Mouse (Mus musculus) heart, embryonic 16.5 days (tissue): ENCODE data around the gene Trio. TPM values are rescaled to one million over a fixed set of nuclear protein-coding genes. Genes with fewer than 3 reads are reported as not detected.

ENCODE experiments used
- ATAC-seq: fragments of 200-750 bp; cut with Nextera tagmentation; replicated peaks from 2 replicates; pipeline ENCODE4 v1.8.0; 2017; ENCODE audit warnings: moderate number of reproducible peaks; ENCODE audit not compliant: insufficient read depth, low FRiP score; ENCODE audit errors: extremely low read depth
- H3K27ac ChIP-seq: fragments of 300-500 bp; sonication (generic); 2 replicates; pipeline ENCODE4 v1.5.1; 2014; ENCODE audit warnings: mild to moderate bottlenecking, low read length, control low read depth, moderate library complexity
- H3K27me3 ChIP-seq: fragments of 300-500 bp; sonication (generic); 2 replicates; pipeline ENCODE4 v1.6.1; 2014; ENCODE audit warnings: low read length, mixed read lengths; ENCODE audit not compliant: control insufficient read depth, insufficient read depth
- H3K36me3 ChIP-seq: fragments of 300-500 bp; sonication (generic); 2 replicates; pipeline ENCODE4 v1.6.1; 2014; ENCODE audit not compliant: control insufficient read depth, insufficient read depth
- H3K4me1 ChIP-seq: fragments of 300-500 bp; sonication (generic); 2 replicates; pipeline ENCODE4 v1.6.1; 2014; ENCODE audit warnings: low read length, mixed read lengths; ENCODE audit not compliant: control insufficient read depth, insufficient read depth
- H3K4me2 ChIP-seq: fragments of 300-500 bp; sonication (generic); 2 replicates; pipeline ENCODE4 v1.6.1; 2014; ENCODE audit warnings: low read depth, mild to moderate bottlenecking, control low read depth, low read length
- H3K4me3 ChIP-seq: fragments of 300-500 bp; sonication (generic); 2 replicates; pipeline ENCODE4 v1.5.1; 2014; ENCODE audit warnings: mild to moderate bottlenecking, control low read depth, low read length
- H3K9ac ChIP-seq: fragments of 300-500 bp; sonication (generic); 2 replicates; pipeline ENCODE4 v1.6.1; 2014; ENCODE audit warnings: low read length, control low read depth
- H3K9me3 ChIP-seq: fragments of 300-500 bp; sonication (generic); replicated peaks from 2 replicates; pipeline ENCODE4 v1.6.1; 2016; ENCODE audit warnings: low read length; ENCODE audit not compliant: control insufficient read depth
- WGBS: fragments of 180-500 bp; shearing (Covaris S2); extraction: QIAGEN DNeasy Blood & Tissue Kit; methylation state at CpG from one replicate; pipeline ENCODE4 v1.1.7; 2014; 5-methylcytosine and 5-hydroxymethylcytosine counted together
- polyA plus RNA-seq: library from polyadenylated mRNA; unstranded; fragments of >200 nt; fragmentation: Nextera tagmentation; extraction: Ambion mirVana; gene quantifications from 2 replicates; pipeline ENCODE4 v1.2.1, GENCODE M21; 2015

Trio gene
- polyA plus RNA-seq, 1 experiment from 2014 or later = 18.7 TPM

DNA sequence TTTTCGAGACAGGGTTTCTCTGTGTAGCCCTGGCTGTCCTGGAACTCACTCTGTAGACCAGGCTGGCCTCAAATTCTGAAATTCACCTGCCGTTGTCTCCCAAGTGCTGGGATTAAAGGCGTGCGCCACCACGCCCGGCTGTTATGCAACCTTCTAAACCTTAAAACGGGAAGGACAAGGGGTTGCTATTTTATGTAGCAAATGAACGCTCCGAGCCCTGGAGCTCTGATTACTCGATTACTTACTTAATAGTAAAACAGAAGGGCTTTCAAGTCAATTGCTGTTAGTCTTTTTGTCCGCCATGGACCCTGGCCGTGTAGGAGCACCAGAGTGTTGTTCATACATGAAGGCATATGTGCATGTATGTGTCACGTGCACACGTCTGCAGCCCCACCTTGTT lies 94.2 kb downstream of the Trio start:
- Histone ChIP-seq H3K4me3 (no peak overlapping the region), H3K9me3 (no peaks in the 10 kb centered on the region), H3K4me2 (peak overlapping the region; percentile 27; the same call in 1 of the 2 replicates), H3K9ac (no peak overlapping the region), H3K36me3 (no peaks in the 10 kb centered on the region), H3K4me1 (peaks cover 18% of the 10 kb centered on the region), H3K27ac (no peak overlapping the region), H3K27me3 (no peaks in the 10 kb centered on the region)
- no peak for ATAC-seq
- 88% methylated on average over 14 of the region's 14 CpGs for WGBS

DNA sequence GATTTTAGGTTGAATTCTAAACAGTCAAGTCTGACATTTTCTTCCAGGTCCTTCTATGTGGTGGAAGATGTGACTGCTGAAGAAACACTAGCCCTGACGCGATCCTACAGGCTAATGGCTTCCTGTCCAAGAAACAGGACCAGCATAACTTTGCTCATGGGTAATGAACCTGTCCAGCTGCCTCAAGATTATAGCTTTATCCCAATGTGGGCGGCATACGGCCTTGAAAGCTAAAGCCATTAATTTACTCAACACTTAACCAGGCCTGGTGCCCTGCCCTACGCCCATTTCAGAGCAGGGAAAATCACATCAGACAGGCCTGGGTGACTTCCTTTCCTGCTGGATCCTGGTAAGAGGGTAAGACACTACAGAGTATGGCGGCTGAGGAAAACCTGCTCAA lies 98.0 kb downstream of the Trio start:
- H3K4me3 ChIP-seq = no peak overlapping the region
- no peaks in the 10 kb centered on the region for H3K27me3 ChIP-seq
- H3K9ac ChIP-seq = no peak overlapping the region
- WGBS = 85% methylated on average over 6 of the region's 6 CpGs
- H3K36me3 ChIP-seq = no peaks in the 10 kb centered on the region
- H3K9me3 ChIP-seq = no peaks in the 10 kb centered on the region
- no peak overlapping the region for H3K27ac ChIP-seq
- H3K4me1 ChIP-seq = peaks cover 38% of the 10 kb centered on the region
- ATAC-seq = no peak
- no peak overlapping the region for H3K4me2 ChIP-seq

GRCm38 (mm10) chr15:27926941-27927340 lies 98.7 kb downstream of the Trio start:
- H3K4me1 ChIP-seq = peaks cover 43% of the 10 kb centered on the region
- no peaks in the 10 kb centered on the region for H3K27me3 ChIP-seq
- no peak overlapping the region; the same call in 1 of the 2 replicates for H3K27ac ChIP-seq
- no peak overlapping the region for H3K4me2 ChIP-seq
- WGBS = 60% methylated on average over 18 of the region's 18 CpGs
- H3K9me3 ChIP-seq = no peaks in the 10 kb centered on the region
- H3K4me3 ChIP-seq = no peak overlapping the region
- ATAC-seq = peak; percentile 10; the same call in 1 of the 2 replicates
- no peak overlapping the region for H3K9ac ChIP-seq
- no peaks in the 10 kb centered on the region for H3K36me3 ChIP-seq

DNA sequence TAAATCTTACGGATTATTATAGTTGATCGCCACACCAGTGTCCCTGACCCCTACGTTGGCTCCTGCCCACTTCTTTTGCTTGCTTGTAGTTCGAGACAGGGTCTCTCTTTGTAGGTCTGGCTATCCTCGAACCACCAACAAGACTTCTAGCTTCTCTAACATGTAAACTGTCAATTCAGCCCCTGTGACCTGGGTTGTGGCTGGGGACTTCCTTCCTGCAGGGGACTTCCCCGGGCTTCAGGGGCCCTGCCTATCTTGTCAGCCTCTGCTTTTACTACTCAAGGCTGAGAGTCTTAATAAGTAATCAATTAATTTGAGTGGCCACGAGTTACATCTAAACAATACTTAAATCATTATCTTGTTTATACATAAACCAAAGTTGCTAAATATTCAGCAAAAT lies 99.2 kb downstream of the Trio start:
- H3K9me3 ChIP-seq = no peaks in the 10 kb centered on the region
- H3K4me3 ChIP-seq = no peak overlapping the region
- 63% methylated on average over 7 of the region's 7 CpGs for WGBS
- H3K27me3 ChIP-seq = no peaks in the 10 kb centered on the region
- H3K27ac ChIP-seq = peak overlapping the region; percentile 73
- H3K36me3 ChIP-seq = no peaks in the 10 kb centered on the region
- peak overlapping the region; percentile 1; the same call in 1 of the 2 replicates for H3K9ac ChIP-seq
- peaks cover 43% of the 10 kb centered on the region for H3K4me1 ChIP-seq
- no peak for ATAC-seq
- H3K4me2 ChIP-seq = peak overlapping the region; percentile 30; the same call in 1 of the 2 replicates

DNA sequence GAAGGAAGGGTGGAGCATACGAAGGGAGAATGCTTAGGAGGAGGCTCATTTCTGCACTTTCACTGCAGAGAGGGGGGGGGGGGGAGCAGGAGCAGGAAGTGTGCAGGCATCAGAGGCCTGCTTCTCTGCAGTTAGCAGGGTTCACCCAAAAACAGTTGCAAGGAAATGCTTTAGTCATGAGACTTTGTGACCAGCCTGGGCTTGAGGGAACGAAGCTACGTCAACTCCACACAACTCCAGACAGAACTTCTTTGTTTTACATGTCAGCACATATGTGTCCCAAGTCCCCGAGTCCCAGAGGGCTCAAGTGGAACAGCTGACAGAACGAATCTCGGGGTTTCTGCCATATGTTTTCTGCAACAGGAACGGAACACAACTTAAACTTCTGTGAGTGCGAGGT lies 99.8 kb downstream of the Trio start:
- peak overlapping the region; percentile 73 for H3K27ac ChIP-seq
- H3K36me3 ChIP-seq = no peaks in the 10 kb centered on the region
- H3K9ac ChIP-seq = peak overlapping the region; percentile 1; the same call in 1 of the 2 replicates
- peak; percentile 47 for ATAC-seq
- peaks cover 45% of the 10 kb centered on the region for H3K4me1 ChIP-seq
- H3K27me3 ChIP-seq = no peaks in the 10 kb centered on the region
- WGBS = 39% methylated on average over 8 of the region's 8 CpGs
- no peak overlapping the region for H3K4me3 ChIP-seq
- no peaks in the 10 kb centered on the region for H3K9me3 ChIP-seq
- H3K4me2 ChIP-seq = peak overlapping the region; percentile 30; the same call in 1 of the 2 replicates

GRCm38 (mm10) chr15:27925004-27925635 lies 100.5 kb downstream of the Trio start:
- no peak overlapping the region for H3K9ac ChIP-seq
- no peak for ATAC-seq
- H3K4me2 ChIP-seq = no peak overlapping the region
- 38% methylated on average over 15 of the region's 15 CpGs for WGBS
- peaks cover 47% of the 10 kb centered on the region for H3K4me1 ChIP-seq
- no peaks in the 10 kb centered on the region for H3K27me3 ChIP-seq
- no peaks in the 10 kb centered on the region for H3K9me3 ChIP-seq
- no peak overlapping the region for H3K4me3 ChIP-seq
- H3K36me3 ChIP-seq = no peaks in the 10 kb centered on the region
- H3K27ac ChIP-seq = peak overlapping the region; percentile 71

- WGBS = 19% methylated on average over 5 of the region's 5 CpGs
- no peak overlapping the region for H3K9ac ChIP-seq
- ATAC-seq = 0 out of 2 replicates have a peak, but pooled peaks have one; percentile 4
- H3K36me3 ChIP-seq = no peaks in the 10 kb centered on the region
- no peak overlapping the region for H3K27ac ChIP-seq
- H3K27me3 ChIP-seq = no peaks in the 10 kb centered on the region
- H3K9me3 ChIP-seq = no peaks in the 10 kb centered on the region
- peak overlapping the region; percentile 71 for H3K4me2 ChIP-seq
- H3K4me1 ChIP-seq = peaks cover 53% of the 10 kb centered on the region
- H3K4me3 ChIP-seq = peak overlapping the region; percentile 53; the same call in 1 of the 2 replicates
Observed at GRCm38 (mm10) chr15:27923987-27924341, 101.7 kb downstream of the Trio start.

GRCm38 (mm10) chr15:27923280-27923986 lies 102.2 kb downstream of the Trio start:
- 6% methylated on average over 21 of the region's 21 CpGs for WGBS
- Histone ChIP-seq H3K4me3 (peak overlapping the region; percentile 53), H3K27me3 (no peaks in the 10 kb centered on the region), H3K36me3 (no peaks in the 10 kb centered on the region), H3K9ac (peak overlapping the region; percentile 56), H3K9me3 (no peaks in the 10 kb centered on the region), H3K4me2 (peak overlapping the region; percentile 71), H3K27ac (peak overlapping the region; percentile 54; the same call in 1 of the 2 replicates), H3K4me1 (peaks cover 53% of the 10 kb centered on the region)
- peak; percentile 88 for ATAC-seq

DNA sequence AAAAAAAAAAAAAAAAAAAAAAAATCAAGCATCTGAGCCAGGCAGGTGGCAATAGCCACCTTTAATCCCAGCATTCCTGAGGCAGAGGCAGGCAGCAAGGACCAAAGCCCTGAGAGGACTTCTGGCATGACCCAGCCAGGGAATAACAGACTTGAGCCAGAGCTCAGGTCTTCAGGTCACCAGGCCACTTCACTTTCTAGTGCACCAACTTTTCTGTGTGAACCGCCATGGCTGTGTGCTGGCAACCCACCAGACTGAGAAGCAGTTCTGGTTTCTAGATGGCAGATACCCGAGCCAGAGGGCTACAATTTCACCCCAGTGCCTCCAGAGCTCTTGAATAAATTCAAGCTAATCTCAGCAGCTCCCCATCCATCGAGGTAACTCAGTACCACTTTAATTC lies 104.9 kb downstream of the Trio start:
- H3K4me2 ChIP-seq = no peak overlapping the region
- WGBS = 50% methylated on average over 3 of the region's 3 CpGs
- H3K4me1 ChIP-seq = peaks cover 38% of the 10 kb centered on the region
- H3K9ac ChIP-seq = no peak overlapping the region
- ATAC-seq = no peak
- no peaks in the 10 kb centered on the region for H3K27me3 ChIP-seq
- no peaks in the 10 kb centered on the region for H3K9me3 ChIP-seq
- no peaks in the 10 kb centered on the region for H3K36me3 ChIP-seq
- H3K4me3 ChIP-seq = no peak overlapping the region
- H3K27ac ChIP-seq = no peak overlapping the region
